Mouse (Mus musculus) heart, postnatal 0 days (tissue): ENCODE results near the gene Gins2.

Source experiments
- CTCF ChIP-seq: IDR thresholded peaks from 2 replicates; pipeline ENCODE4 v1.5.1; 2016; ENCODE audit warnings: antibody characterized with exemption, control low read depth, low read depth
- EP300 ChIP-seq: IDR thresholded peaks from 2 replicates; pipeline ENCODE4 v1.6.1; 2016; ENCODE audit warnings: antibody characterized with exemption, low read depth

DNA sequence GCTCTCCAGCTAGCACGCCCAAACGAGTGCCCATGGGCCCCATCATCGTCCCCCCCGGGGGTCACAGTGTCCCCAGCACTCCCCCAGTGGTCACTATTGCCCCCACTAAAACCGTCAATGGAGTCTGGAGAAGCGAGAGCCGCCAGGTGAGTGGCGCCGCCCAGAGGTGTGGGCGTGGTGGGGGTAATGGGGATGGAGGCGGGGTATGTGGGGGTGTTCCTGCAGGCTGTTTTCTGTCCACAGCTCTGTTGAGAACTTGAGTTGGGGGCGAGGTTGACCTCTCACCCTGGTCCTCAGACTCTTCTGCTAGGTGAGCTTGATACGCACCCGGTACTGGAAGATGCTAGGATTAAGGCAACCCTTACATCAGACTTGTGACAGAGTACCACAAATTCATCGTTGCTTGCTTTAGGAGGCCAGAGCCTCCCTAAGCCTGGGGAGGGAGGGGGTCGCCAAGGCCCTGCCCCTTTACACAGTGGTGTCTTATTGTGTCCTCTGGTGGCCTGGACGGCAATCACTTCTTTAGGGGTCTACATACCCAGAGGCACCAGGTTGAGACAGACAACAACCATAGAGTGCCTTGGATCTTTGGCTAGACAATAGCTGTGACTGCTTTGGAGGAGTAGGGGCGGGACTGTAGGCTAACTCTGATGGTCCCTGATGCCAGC lies 26.3 kb downstream of the Gins2 start:
- TF ChIP-seq CTCF: no peak
- no peak for TF ChIP-seq EP300
